Mouse (Mus musculus) lung, adult 18-20 months (tissue): Measurements from ENCODE around the gene Vmn1r15.

Experiments used
- DNase-seq, 2 experiments: peaks; one replicate each; pipeline ENCODE4 v3.0.0; 2022; ENCODE audit warnings: mixed read lengths in 2 of 2

Gene Vmn1r15

DNA sequence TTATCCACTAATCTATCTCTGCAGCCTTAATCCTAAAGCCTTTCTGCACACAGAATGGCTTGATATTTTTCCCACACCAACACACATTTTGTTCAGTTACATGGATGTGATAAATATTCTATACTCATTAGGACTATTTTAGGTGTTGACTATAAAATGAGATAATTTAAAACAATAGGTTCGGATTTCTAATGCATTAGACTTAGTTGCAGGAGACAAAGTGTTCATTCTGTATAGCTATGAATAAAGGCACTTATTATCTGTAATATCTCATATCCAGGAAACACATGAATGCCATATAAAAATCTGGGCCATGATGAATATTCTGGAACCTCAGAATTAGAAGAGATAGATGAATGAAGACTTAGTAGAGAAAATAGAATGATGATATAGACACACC is at the start of gene Vmn1r15:
TSS of gene Vmn1r15 (plus strand) at position 301 of the 400 bp plus-strand sequence.
- DNase-seq = no peak

DNA sequence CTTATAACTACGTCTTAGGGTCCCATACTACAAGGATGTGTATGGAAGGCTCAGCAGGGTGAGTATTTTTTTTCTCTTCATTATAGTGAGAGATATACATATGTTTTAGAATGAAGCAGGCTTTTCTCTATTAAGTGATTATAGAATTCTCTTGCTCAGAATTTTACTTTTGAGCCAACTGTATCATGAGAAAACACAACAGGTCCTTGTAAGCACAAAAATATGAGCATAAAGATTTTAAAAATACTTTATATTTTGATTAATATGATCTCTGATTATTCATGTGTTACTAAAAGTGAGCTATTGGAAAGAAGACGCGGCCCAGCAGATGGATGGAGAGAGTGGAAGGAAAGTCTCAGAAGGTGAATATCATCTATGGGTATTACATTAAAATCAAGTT is 26.4 kb upstream of the Vmn1r15 start, which contains the start of gene Vmn1r14:
TSS of gene Vmn1r14 (plus strand) at position 301 of the 400 bp plus-strand sequence.
- DNase-seq = no peak

DNA sequence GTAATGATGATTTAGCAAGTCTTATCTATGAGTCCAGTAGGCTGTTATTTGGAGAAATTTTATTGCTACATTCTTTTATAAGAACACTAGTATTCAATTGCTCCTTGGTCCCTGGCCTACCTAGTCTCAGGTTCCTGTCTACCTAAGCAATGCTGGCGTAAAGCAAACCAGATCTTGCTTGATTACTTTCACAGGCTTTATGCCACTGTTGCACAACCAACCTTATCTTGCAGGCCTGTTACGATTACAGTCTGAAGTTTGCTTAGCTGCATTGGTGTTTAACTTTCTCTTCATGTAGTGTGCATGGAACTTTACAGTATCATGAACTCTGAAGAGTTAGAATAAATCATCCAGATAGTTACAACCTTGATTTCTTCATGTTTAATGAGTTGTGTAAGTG is 3.2 kb downstream of the Vmn1r15 start:
- DNase-seq = no peak

DNA sequence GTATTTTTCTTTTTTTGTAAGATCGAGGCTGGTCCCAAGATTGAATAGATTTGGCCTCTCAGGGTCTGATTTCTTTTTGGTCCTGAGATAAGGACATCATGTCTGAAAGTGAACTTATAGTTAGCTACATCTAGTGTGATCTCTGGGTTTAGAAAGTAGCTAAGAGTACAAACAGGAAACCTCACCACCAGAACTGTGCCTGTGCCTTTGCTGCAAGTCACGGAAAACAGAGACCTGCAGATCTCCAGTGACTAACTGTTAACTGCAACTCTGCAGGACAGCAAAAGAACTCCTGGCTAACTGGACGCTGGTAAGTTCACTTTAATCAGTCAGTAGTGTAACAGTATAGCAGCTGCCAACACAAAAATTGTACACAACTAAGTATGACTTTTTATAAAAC is 14.1 kb downstream of the Vmn1r15 start:
- no peak for DNase-seq

DNA sequence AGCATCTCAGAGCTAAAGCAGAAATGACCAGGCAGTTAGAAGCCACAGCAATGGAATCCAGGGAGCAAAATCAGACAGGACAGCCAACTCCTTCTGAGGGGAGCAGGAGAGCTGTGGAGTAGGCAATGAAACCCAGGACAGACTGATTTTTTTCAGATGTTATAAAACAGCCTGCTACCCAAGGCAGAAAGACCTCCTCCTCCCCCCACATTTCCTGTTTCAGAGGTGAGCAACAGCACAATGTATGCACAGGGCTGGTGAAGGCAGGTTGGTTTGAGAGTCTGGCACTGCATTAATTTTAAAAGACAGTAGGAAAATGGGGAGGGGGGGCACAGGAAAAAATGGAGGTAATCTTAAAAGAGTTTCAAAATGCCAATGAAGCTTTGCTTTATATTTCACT is 14.8 kb downstream of the Vmn1r15 start:
- DNase-seq = no peak

DNA sequence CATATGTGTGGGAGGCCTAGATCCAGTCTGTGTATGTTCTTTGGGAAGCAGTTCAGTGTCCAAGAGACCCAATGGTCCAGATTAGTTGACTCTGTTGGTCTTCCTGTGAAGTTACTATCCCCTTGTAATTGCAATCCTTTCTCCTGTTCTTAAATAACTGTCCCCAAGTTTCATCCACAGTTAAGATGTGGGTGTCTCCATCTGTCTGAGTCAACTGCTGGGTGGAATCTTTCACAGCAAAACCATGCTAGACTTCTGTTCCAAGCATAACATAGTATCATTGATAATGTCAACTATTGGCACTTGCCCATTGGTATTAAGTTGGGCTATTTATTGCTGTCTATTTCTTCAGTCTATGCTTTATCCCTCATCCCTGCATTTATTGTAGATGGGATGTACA is 21.2 kb downstream of the Vmn1r15 start:
- DNase-seq = no peak
